Mouse (Mus musculus) heart, adult 2 months (tissue): ENCODE measurements around the gene Inf2.

Experiments
- CTCF ChIP-seq: fragments of 200-600 bp; IDR thresholded peaks from 2 replicates; pipeline ENCODE4 v1.8.1; 2022; ENCODE audit warnings: antibody characterized with exemption, mild to moderate bottlenecking, moderate library complexity
- EP300 ChIP-seq: fragments of 200-500 bp; IDR thresholded peaks from 2 replicates; pipeline ENCODE4 v1.6.1; 2011; ENCODE audit warnings: low read depth, low read length, control low read depth; ENCODE audit not compliant: insufficient read depth
- POLR2A ChIP-seq: fragments of 200-500 bp; IDR thresholded peaks from 2 replicates; pipeline ENCODE4 v1.6.1; 2011; ENCODE audit warnings: mild to moderate bottlenecking, low read depth, low read length, control low read depth; ENCODE audit not compliant: insufficient read depth

DNA sequence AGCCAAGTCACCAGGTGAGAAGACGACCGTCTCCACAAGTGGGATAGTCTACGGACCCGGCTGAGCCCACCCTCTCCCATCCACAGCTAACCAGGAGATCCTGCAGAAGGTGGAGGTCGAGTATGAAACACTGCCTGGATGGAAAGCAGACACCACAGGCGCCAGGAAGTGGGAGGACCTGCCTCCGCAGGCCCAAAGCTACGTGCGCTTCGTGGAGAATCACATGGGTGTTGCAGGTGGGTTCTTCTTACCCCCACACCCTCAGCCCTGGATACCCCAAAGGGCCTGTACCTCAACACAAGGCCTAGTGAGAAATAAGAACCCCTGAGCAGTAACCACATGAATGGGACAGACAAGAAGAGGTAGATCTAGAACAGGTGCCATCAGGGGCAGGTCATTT, 50.9 kb downstream of the Inf2 start:
- TF ChIP-seq POLR2A (no peak), CTCF (no peak), EP300 (no peak)
